Mouse (Mus musculus) heart, adult 2 months (tissue): ENCODE data around the gene Tox2.

ENCODE experiments used
- CTCF ChIP-seq: fragments of 200-600 bp; IDR thresholded peaks from 2 replicates; pipeline ENCODE4 v1.8.1; 2022; ENCODE audit warnings: antibody characterized with exemption, mild to moderate bottlenecking, moderate library complexity
- POLR2A ChIP-seq: fragments of 200-500 bp; IDR thresholded peaks from 2 replicates; pipeline ENCODE4 v1.6.1; 2011; ENCODE audit warnings: mild to moderate bottlenecking, low read depth, low read length, control low read depth; ENCODE audit not compliant: insufficient read depth

GRCm38 (mm10) chr2:163225302-163225701 lies 22.4 kb downstream of the Tox2 start:
- TF ChIP-seq POLR2A, result no peak
- no peak for TF ChIP-seq CTCF
